Mouse (Mus musculus): ENCODE measurements at regions not wholly inside any gene's neighbourhood (a gene's known extent, or its start where the extent isn't known, plus 50 kb on each side); places are given as distances from the start of the nearest gene placed in this dataset.

DNA sequence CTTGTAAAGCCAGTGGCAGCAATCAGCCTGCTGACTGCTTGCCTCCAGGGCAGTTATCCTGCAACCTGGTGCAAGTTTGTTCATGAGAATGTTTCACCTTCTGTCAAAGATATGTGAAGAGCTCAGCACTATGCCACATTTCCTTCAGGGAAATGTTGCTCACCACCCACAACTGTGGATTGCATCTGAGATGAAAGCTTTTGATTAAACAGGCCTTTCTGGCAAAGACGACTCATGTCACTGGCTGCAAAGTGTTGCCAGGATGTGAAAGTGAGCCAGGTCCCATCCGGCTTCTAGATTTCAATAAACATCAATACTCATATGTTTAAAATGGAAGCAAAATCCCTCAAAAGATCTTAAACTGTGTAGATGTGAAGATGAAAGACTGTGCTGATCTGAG lies 2121.0 kb downstream of the Gm37988 start:
- DNase-seq (ENCODE audit: low spot score), result no peak

DNA sequence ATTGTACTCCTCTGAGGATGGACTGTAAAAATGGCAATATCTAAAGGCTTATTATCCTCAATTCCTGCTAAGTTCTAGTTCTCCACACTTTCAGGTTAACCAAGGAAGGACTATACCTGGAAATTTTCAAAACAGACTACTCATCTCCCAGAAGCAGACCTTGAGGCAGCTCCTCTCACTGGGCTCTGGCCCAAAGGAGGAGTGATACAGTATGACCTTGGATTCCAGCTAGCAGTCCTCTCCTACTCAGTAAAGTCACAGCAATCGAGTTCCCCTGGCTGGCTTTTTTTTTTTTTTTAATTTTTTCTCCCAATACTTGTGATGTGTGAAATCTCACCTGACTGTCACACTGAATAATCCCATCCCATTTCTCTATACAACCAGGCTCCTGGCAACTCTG lies 2124.2 kb downstream of the Gm37988 start:
- DNase-seq (ENCODE audit: low spot score), result no peak

DNA sequence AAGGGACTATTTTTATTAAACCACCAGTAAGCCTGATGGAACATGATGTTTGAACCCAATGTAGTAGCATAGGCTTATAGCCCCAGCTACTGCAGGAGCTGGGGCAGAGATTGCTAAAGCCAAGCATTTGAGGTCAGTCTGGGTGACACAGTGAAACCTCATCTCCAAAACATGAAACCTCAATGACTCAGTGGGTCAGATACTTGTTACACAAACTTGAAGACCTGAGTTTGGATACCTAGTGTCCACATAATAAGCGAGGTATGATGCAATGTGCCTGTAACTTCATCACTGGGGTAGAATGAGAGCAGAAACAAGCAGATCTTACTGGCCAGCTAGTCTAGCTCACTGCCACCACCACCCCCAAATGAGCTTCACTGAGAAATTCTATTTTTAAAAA lies 2162.1 kb downstream of the Gm37988 start:
- DNase-seq (ENCODE audit: low spot score), result no peak

DNA sequence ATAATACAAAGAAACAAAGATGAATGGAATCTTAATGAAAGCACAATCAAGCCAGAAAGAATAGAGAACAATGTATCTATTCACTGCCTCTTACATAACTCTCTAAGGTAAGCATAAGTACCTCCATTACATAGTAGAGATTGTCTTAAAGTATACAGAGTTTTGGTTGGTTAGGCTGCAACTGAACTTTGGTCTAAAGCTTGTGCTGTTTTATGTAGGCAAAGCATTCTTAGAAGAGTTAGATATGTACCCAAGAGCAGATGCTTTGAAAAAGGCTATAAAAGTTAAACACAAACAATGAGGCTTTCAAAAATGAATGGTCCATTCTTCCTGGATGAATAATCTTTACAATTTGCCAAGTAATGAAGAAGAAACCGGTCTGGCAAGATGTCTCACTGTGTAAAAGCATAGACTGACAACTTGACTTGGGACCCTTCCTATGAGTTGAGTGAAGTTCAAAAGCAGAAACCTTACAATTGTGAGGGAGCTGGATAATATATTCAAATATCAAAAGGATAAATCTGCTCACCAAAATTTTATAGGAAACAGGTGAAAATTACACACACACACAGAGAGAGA lies 2166.1 kb downstream of the Gm37988 start:
- no peak for DNase-seq (ENCODE audit: low spot score)

DNA sequence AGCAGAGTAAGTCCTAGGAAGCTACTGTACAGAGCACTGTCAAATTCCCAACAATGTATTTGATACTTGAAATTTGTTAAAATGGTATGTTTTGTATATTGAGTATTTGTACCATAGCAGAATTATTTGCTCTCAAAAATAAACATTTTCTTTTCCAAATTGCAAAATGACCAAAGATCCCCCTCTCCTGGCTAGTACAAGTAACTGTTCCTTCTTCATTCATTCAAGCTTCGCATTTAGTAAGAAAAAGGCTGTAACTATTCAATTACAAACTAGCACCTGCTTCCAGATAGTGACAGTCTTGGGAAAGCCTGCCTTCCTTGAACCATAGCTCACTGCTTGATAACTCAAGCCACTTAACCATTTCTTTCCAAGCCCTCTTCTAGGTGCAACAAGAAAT lies 2171.9 kb downstream of the Gm37988 start:
- no peak for DNase-seq (ENCODE audit: low spot score)

DNA sequence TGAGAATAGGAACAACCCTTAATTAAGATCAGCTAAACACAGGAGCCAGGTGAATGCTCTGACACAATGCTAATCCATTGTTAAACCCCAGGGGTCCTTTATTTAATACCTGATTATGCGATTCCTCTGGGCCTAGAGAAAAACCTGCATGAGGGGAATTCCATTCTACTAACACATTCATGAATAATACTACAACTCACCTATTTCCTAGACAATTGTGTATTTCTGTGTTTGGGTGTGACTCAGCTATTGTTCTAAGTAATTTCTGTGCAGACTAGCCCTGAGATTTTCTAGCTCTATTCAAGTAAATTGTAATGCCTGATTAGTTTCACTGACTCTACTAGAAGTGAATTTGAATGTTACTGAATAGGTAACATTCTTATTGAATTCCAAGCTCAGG lies 2176.5 kb downstream of the Gm37988 start:
- no peak for DNase-seq (ENCODE audit: low spot score)

DNA sequence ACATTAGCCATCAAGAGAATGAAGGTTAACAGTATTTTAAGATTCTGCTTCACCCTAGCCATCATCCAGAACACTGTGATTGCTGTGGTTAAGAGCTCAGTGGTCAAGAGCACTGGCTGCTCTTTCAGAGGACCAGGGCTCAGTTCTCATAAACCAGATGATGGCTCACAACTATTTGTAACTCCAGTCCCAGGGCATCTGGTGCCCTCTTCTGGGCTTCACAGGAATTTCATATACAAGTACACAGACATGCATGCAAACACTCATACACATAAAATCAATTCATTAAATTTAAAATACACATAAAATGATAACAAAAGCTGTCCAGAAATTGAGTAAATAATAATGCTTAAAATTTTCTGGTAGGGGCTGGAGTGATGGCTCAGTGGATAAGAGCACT lies 2189.9 kb downstream of the Gm37988 start:
- DNase-seq (ENCODE audit: low spot score), result no peak

DNA sequence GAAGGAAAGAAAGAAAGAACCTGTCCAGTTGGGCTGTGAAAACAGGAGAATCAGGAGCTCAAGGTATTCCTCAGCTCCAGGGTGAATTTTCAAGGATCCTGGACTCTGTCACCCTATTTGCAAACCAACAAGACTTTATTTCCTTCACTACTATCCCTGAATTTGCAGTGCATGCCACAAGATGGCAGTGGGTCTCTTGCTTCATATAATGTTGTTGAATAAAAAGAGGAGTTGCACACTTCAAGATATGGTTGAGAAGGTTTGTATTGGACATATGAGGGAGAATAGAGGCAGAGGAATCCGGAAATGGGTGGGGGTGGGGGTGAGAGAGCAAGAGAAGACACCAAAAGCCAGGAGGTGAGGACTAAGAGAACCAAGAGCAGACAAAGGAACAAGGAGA lies 2202.5 kb downstream of the Gm37988 start:
- DNase-seq (ENCODE audit: low spot score), result peak; percentile 20
